In genomic region chr3:90084790-90085189, GRCm38 (mm10) we compare ENCODE assay signal across 11 mouse cellular contexts. TPM values are rescaled to one million over a fixed set of nuclear protein-coding genes. Genes with fewer than 3 reads are reported as not detected.
DNase-seq lines count a peak whose midpoint lies in the region; ATAC-seq and TF ChIP-seq lines count a peak whose summit lies in the region.
"Had no signal": no experiment of that assay in that cellular context is flagged by ENCODE, and none has a peak within 500 bp of the region (broad histone marks: within the 10 kb centered on the region; RNA-seq: fewer than 3 reads in every experiment).

No protein-coding gene starts in this region.

- H3K4me3 ChIP-seq in forebrain, embryonic 13.5 days = no peak overlapping the region
- H3K4me3 ChIP-seq in forebrain, embryonic 12.5 days (replicated peaks) = no peak overlapping the region
- H3K4me3 ChIP-seq in layer of hippocampus, adult 2 months = peak overlapping the region; percentile 5; the same call in 1 of the 2 replicates
- no peak overlapping the region for H3K4me3 ChIP-seq in heart, adult 2 months
- H3K4me3 ChIP-seq: limb, embryonic 12.5 days had no signal

- H3K9ac ChIP-seq in forebrain, embryonic 13.5 days = no peak overlapping the region
- H3K9ac ChIP-seq in forebrain, embryonic 12.5 days = no peak overlapping the region
- no peak overlapping the region for H3K9ac ChIP-seq in heart, adult 2 months (ENCODE audit: low read depth, low read length)
- H3K9ac ChIP-seq: limb, embryonic 12.5 days had no signal

- H3K27ac ChIP-seq in forebrain, embryonic 13.5 days = no peak overlapping the region
- no peak overlapping the region for H3K27ac ChIP-seq in forebrain, embryonic 12.5 days
- H3K27ac ChIP-seq in layer of hippocampus, adult 2 months = peak overlapping the region; percentile 89
- peak overlapping the region; percentile 63 for H3K27ac ChIP-seq in heart, adult 2 months

- H3K27me3 ChIP-seq in forebrain, embryonic 13.5 days = no peaks in the 10 kb centered on the region
- no peaks in the 10 kb centered on the region for H3K27me3 ChIP-seq in forebrain, embryonic 12.5 days
- H3K27me3 ChIP-seq in heart, adult 2 months (ENCODE audit: control insufficient read depth, insufficient read depth, low read length) = no peaks in the 10 kb centered on the region
- H3K27me3 ChIP-seq: limb, embryonic 12.5 days had no signal

- peaks cover 9% of the 10 kb centered on the region for H3K79me2 ChIP-seq in heart, adult 2 months (replicated peaks; ENCODE audit: control insufficient read depth, insufficient read depth, low read length)

- 87% methylated on average over 4 of the region's 4 CpGs for WGBS in forebrain, embryonic 13.5 days
- 86% methylated on average over 4 of the region's 4 CpGs for WGBS in forebrain, embryonic 12.5 days
- WGBS in heart, adult 2 months = 29% methylated on average over 4 of the region's 4 CpGs

- no peak for TF ChIP-seq CTCF in layer of hippocampus, adult 2 months (conservative IDR thresholded peaks at IDR 0.05)
- TF ChIP-seq CTCF in heart, adult 2 months (IDR thresholded peaks at IDR 0.05) = no peak

- TF ChIP-seq EP300 in heart, adult 2 months (IDR thresholded peaks at IDR 0.05; ENCODE audit: insufficient read depth, low read depth, low read length) = no peak

- peaks cover 47% of the 10 kb centered on the region for H3K4me1 ChIP-seq in forebrain, embryonic 13.5 days
- H3K4me1 ChIP-seq in forebrain, embryonic 12.5 days = peaks cover 44% of the 10 kb centered on the region
- peaks cover 28% of the 10 kb centered on the region for H3K4me1 ChIP-seq in heart, adult 2 months (ENCODE audit: control insufficient read depth, insufficient read depth, low read length)

- intact Hi-C loops in heart, adult 2 months (cut with DNase I) = no loop called here

- no peaks in the 10 kb centered on the region for H3K9me3 ChIP-seq in forebrain, embryonic 13.5 days (replicated peaks)
- H3K9me3 ChIP-seq in forebrain, embryonic 12.5 days = no peaks in the 10 kb centered on the region
- H3K9me3 ChIP-seq: limb, embryonic 12.5 days had no signal

- no peak for ATAC-seq in forebrain, embryonic 13.5 days
- ATAC-seq in forebrain, embryonic 12.5 days (ENCODE audit: low FRiP score) = no peak
- no peak for ATAC-seq in erythroblast, adult 5-6 weeks (replicated peaks; ENCODE audit: low FRiP score, poor library complexity, severe bottlenecking)

- no peak for DNase-seq in layer of hippocampus, adult 2 months (ENCODE audit: low spot score in 2 of 2)
- no peak for DNase-seq in layer of hippocampus, adult 11-12 months (ENCODE audit: low spot score)
- DNase-seq in heart, adult 2 months = peak; percentile 32 to 36
- DNase-seq in lung, postnatal 10 days = peak; percentile 50
- DNase-seq in cerebellum, adult 9-11 months = no peak
- DNase-seq: cerebellum, adult 11 months; kidney, adult 8-10 months had no signal

- no peak for TF ChIP-seq POLR2A in heart, adult 2 months (IDR thresholded peaks at IDR 0.05; ENCODE audit: insufficient read depth, low read depth, low read length)

- H3K4me2 ChIP-seq in forebrain, embryonic 13.5 days = 0 out of 2 replicates have a peak overlapping the region, but pooled peaks have one; percentile 4
- no peak overlapping the region for H3K4me2 ChIP-seq in forebrain, embryonic 12.5 days

- peaks cover 38% of the 10 kb centered on the region for H3K36me3 ChIP-seq in forebrain, embryonic 13.5 days (ENCODE audit: poor library complexity, severe bottlenecking)
- peaks cover 39% of the 10 kb centered on the region for H3K36me3 ChIP-seq in forebrain, embryonic 12.5 days (replicated peaks)
- H3K36me3 ChIP-seq in heart, adult 2 months (ENCODE audit: control insufficient read depth, insufficient read depth, low read length) = peaks cover 20% of the 10 kb centered on the region

RNA-seq across cellular contexts. Expression of gene Tpm3, which starts 12.3 kb away (rescaled TPM):
- polyA plus RNA-seq in forebrain, embryonic 13.5 days (2015; fragmentation: Nextera tagmentation; extraction: Ambion mirVana) = 449 and 474 TPM in 2 replicates
- 496 and 499 TPM in 2 replicates for polyA plus RNA-seq in forebrain, embryonic 12.5 days (2016; fragmentation: Nextera tagmentation; extraction: Ambion mirVana)
- total RNA-seq in layer of hippocampus, adult 2 months (2021) = 100 to 1,000 TPM; 177 to 183 TPM
- 10 to 100 TPM; 42.2 to 44.5 TPM for total RNA-seq in heart, adult 2 months (2021)
- 48.9 and 60.5 TPM in 2 replicates for polyA plus RNA-seq in heart, adult 2 months (2012; rRNA removed)
- 132 and 146 TPM in 2 replicates for total RNA-seq in erythroblast, adult 5-6 weeks (2015; ENCODE audit: low replicate concordance)
- 200 and 233 TPM in 2 replicates for total RNA-seq in erythroblast, adult 5-6 weeks (2017; ENCODE audit: low replicate concordance)

RNA-seq across cellular contexts. Expression of gene Nup210l, which starts 19.1 kb away (rescaled TPM):
- 0.34 TPM in 2 replicates for polyA plus RNA-seq in forebrain, embryonic 13.5 days (2015; fragmentation: Nextera tagmentation; extraction: Ambion mirVana)
- polyA plus RNA-seq in forebrain, embryonic 12.5 days (2016; fragmentation: Nextera tagmentation; extraction: Ambion mirVana) = 0.50 and 0.69 TPM in 2 replicates
- under 1 TPM; 0.25 to 0.33 TPM for total RNA-seq in layer of hippocampus, adult 2 months (2021)
- under 1 TPM; 0.11 to 0.13 TPM for total RNA-seq in heart, adult 2 months (2021)
- polyA plus RNA-seq in heart, adult 2 months (2012; rRNA removed) = 0.14 and 0.29 TPM in 2 replicates
- 0.58 TPM in 1 of 2 replicates, not detected in the other for total RNA-seq in erythroblast, adult 5-6 weeks (2015; ENCODE audit: low replicate concordance)
- 0.09 and 0.14 TPM in 2 replicates for total RNA-seq in erythroblast, adult 5-6 weeks (2017; ENCODE audit: low replicate concordance)

RNA-seq across cellular contexts. Expression of gene Ubap2l, which starts 32.4 kb away (rescaled TPM):
- polyA plus RNA-seq in forebrain, embryonic 13.5 days (2015; fragmentation: Nextera tagmentation; extraction: Ambion mirVana) = 164 and 169 TPM in 2 replicates
- polyA plus RNA-seq in forebrain, embryonic 12.5 days (2016; fragmentation: Nextera tagmentation; extraction: Ambion mirVana) = 205 and 225 TPM in 2 replicates
- total RNA-seq in layer of hippocampus, adult 2 months (2021) = 100 to 1,000 TPM; 173 to 179 TPM
- 100 to 1,000 TPM; 104 to 116 TPM for total RNA-seq in heart, adult 2 months (2021)
- polyA plus RNA-seq in heart, adult 2 months (2012; rRNA removed) = 104 and 137 TPM in 2 replicates
- total RNA-seq in erythroblast, adult 5-6 weeks (2015; ENCODE audit: low replicate concordance) = 124 and 134 TPM in 2 replicates
- 106 and 129 TPM in 2 replicates for total RNA-seq in erythroblast, adult 5-6 weeks (2017; ENCODE audit: low replicate concordance)

RNA-seq across cellular contexts. Expression of gene 4933434E20Rik, which starts 33.4 kb away (rescaled TPM):
- polyA plus RNA-seq in forebrain, embryonic 13.5 days (2015; fragmentation: Nextera tagmentation; extraction: Ambion mirVana) = 224 and 230 TPM in 2 replicates
- polyA plus RNA-seq in forebrain, embryonic 12.5 days (2016; fragmentation: Nextera tagmentation; extraction: Ambion mirVana) = 188 and 189 TPM in 2 replicates
- 100 to 1,000 TPM in 1 of 2 experiments, 10 to 100 TPM in 1; 89.6 to 101 TPM for total RNA-seq in layer of hippocampus, adult 2 months (2021)
- total RNA-seq in heart, adult 2 months (2021) = 10 to 100 TPM; 81.6 to 96.1 TPM
- 52.8 and 85.1 TPM in 2 replicates for polyA plus RNA-seq in heart, adult 2 months (2012; rRNA removed)
- total RNA-seq in erythroblast, adult 5-6 weeks (2015; ENCODE audit: low replicate concordance) = 10.4 and 15.0 TPM in 2 replicates
- total RNA-seq in erythroblast, adult 5-6 weeks (2017; ENCODE audit: low replicate concordance) = 16.3 and 17.6 TPM in 2 replicates

Comparison
In these comparisons a context has a peak if more than half of its experiments do, and no peak if none do; other contexts are left out.
1. H3K27ac ChIP-seq: peak in layer of hippocampus, adult 2 months (single experiment) and heart, adult 2 months (single experiment); none in forebrain, embryonic 13.5 days (single experiment) and forebrain, embryonic 12.5 days (single experiment).
2. DNase-seq: peak in heart, adult 2 months (2 of 2) and lung, postnatal 10 days (single experiment); none in layer of hippocampus, adult 2 months (0 of 2), layer of hippocampus, adult 11-12 months (single experiment) and cerebellum, adult 9-11 months (single experiment).